Mouse (Mus musculus) kidney, adult 2 months (tissue): ENCODE data around the gene Ear10. TPM values are rescaled to one million over a fixed set of nuclear protein-coding genes. Genes with fewer than 3 reads are reported as not detected.
"Not testable (repeated sequence)": the region's sequence is repeated elsewhere in the genome, so short reads cannot be mapped to it uniquely, and the experiment has no call there.

Experiments
- DNase-seq: peaks from one replicate; pipeline ENCODE4 v3.0.0; 2021
- H3K27ac ChIP-seq: fragments of 200-500 bp; 2 replicates; pipeline ENCODE4 v1.5.1; 2012; ENCODE audit warnings: low read depth, low read length, control low read depth, inconsistent platforms; ENCODE audit not compliant: insufficient read depth
- H3K27me3 ChIP-seq: fragments of 200-500 bp; replicated peaks from 2 replicates; pipeline ENCODE4 v1.6.1; 2012; ENCODE audit warnings: mild to moderate bottlenecking, moderate library complexity, low read length, inconsistent platforms; ENCODE audit not compliant: control insufficient read depth, insufficient read depth
- H3K36me3 ChIP-seq: fragments of 200-500 bp; 2 replicates; pipeline ENCODE4 v1.6.1; 2012; ENCODE audit warnings: mild to moderate bottlenecking, moderate library complexity, low read length, inconsistent platforms; ENCODE audit not compliant: control insufficient read depth, insufficient read depth
- H3K4me1 ChIP-seq: fragments of 200-500 bp; 2 replicates; pipeline ENCODE4 v1.6.1; 2011; ENCODE audit warnings: low read length; ENCODE audit not compliant: control insufficient read depth, insufficient read depth
- H3K4me3 ChIP-seq: fragments of 200-500 bp; 2 replicates; pipeline ENCODE4 v1.5.1; 2011; ENCODE audit warnings: mild to moderate bottlenecking, low read depth, low read length, control low read depth; ENCODE audit not compliant: insufficient read depth
- WGBS: fragments of 180-500 bp; shearing (Covaris S2); methylation state at CpG from one replicate; pipeline ENCODE4 v1.1.7; 2018; 5-methylcytosine and 5-hydroxymethylcytosine counted together
- polyA plus RNA-seq: library from polyadenylated mRNA; depleted of rRNA; stranded (reverse); fragments of >200 nt; gene quantifications from 2 replicates; pipeline ENCODE4 v1.2.3, GENCODE M21; 2012; rRNA removed

Ear10 gene
- polyA plus RNA-seq, 1 experiment: not detected

GRCm38 (mm10) chr14:43891288-43891687 lies 32.1 kb downstream of the Ear10 start:
- not testable (repeated sequence) for H3K27ac ChIP-seq, H3K27me3 ChIP-seq, DNase-seq, H3K36me3 ChIP-seq, H3K4me1 ChIP-seq, H3K4me3 ChIP-seq
- 88% methylated on average over 1 of the region's 1 CpGs for WGBS

GRCm38 (mm10) chr14:43886235-43886634 lies 37.1 kb downstream of the Ear10 start:
- not testable (repeated sequence) for H3K36me3 ChIP-seq, H3K4me1 ChIP-seq, DNase-seq, H3K27me3 ChIP-seq, H3K27ac ChIP-seq, H3K4me3 ChIP-seq
- WGBS: 56% methylated on average over 1 of the region's 1 CpGs

GRCm38 (mm10) chr14:43879966-43880545 lies 43.3 kb downstream of the Ear10 start:
- not testable (repeated sequence) for DNase-seq, H3K27me3 ChIP-seq, H3K4me3 ChIP-seq, H3K36me3 ChIP-seq, H3K27ac ChIP-seq, H3K4me1 ChIP-seq
- 92% methylated on average over 4 of the region's 5 CpGs for WGBS

- H3K27ac ChIP-seq, H3K27me3 ChIP-seq, H3K4me1 ChIP-seq, H3K4me3 ChIP-seq, DNase-seq, H3K36me3 ChIP-seq: not testable (repeated sequence)
- 81% methylated on average over 1 of the region's 2 CpGs for WGBS
Observed at GRCm38 (mm10) chr14:43877789-43878188, 45.6 kb downstream of the Ear10 start.

GRCm38 (mm10) chr14:43875417-43875816 lies 47.9 kb downstream of the Ear10 start, which contains the start of gene Ear1:
Gene Ear1 (minus strand): TSS chr14:43875517.
- 91% methylated on average over 3 of the region's 3 CpGs for WGBS

GRCm38 (mm10) chr14:43874862-43875261 lies 48.5 kb downstream of the Ear10 start:
- WGBS: 90% methylated on average over 3 of the region's 3 CpGs

More at GRCm38 (mm10) chr14:43875417-43875816, 47.9 kb downstream of the Ear10 start, which contains the start of gene Ear1:
- not testable (repeated sequence) for H3K36me3 ChIP-seq, H3K27me3 ChIP-seq, H3K4me1 ChIP-seq, H3K4me3 ChIP-seq, DNase-seq, H3K27ac ChIP-seq

More at GRCm38 (mm10) chr14:43874862-43875261, 48.5 kb downstream of the Ear10 start:
- H3K27me3 ChIP-seq, H3K27ac ChIP-seq, H3K36me3 ChIP-seq, H3K4me1 ChIP-seq, H3K4me3 ChIP-seq, DNase-seq: not testable (repeated sequence)

Other genes starting within 250 kb of the Ear10 start
- not detected in 2 replicates for gene Gm8165, start 246.4 kb downstream of the Ear10 start, polyA plus RNA-seq
- gene Gm7324, start 225.7 kb downstream of the Ear10 start, polyA plus RNA-seq: 0.28 TPM in 1 of 2 replicates, not detected in the other
- not detected in 2 replicates for gene Gm16506, start 196.1 kb downstream of the Ear10 start, polyA plus RNA-seq
- gene Gm6526, start 175.7 kb downstream of the Ear10 start, polyA plus RNA-seq: not detected in 2 replicates
- not detected in 2 replicates for gene Gm8180, start 138.8 kb downstream of the Ear10 start, polyA plus RNA-seq
- not detected in 2 replicates for gene Ear1, start 48.0 kb downstream of the Ear10 start, polyA plus RNA-seq
- 0.30 and 0.33 TPM in 2 replicates for gene Gm8113, start 1.8 kb upstream of the Ear10 start, polyA plus RNA-seq
- not detected in 2 replicates for gene Ang5, start 33.5 kb upstream of the Ear10 start, polyA plus RNA-seq
- gene Ang6, start 78.7 kb upstream of the Ear10 start, polyA plus RNA-seq: not detected in 2 replicates
- gene Ear2, start 179.1 kb upstream of the Ear10 start, polyA plus RNA-seq: 4.8 and 5.4 TPM in 2 replicates
- not detected in 2 replicates for gene Gm3327, start 200.3 kb upstream of the Ear10 start, polyA plus RNA-seq